Mouse (Mus musculus) megakaryocyte, embryonic 14.5 days (primary cell): ENCODE measurements at regions not wholly inside any gene's neighbourhood (a gene's known extent, or its start where the extent isn't known, plus 50 kb on each side); places are given as distances from the start of the nearest gene placed in this dataset.

Source experiments
- FLI1 ChIP-seq: IDR thresholded peaks from 2 replicates; pipeline ENCODE4 v1.6.1; 2012; ENCODE audit warnings: low read length, inconsistent platforms, mixed read lengths
- GATA1 ChIP-seq: IDR thresholded peaks from 3 replicates; pipeline ENCODE4 v1.6.1; 2012; ENCODE audit warnings: mixed read lengths, low read length, inconsistent platforms, borderline replicate concordance

DNA sequence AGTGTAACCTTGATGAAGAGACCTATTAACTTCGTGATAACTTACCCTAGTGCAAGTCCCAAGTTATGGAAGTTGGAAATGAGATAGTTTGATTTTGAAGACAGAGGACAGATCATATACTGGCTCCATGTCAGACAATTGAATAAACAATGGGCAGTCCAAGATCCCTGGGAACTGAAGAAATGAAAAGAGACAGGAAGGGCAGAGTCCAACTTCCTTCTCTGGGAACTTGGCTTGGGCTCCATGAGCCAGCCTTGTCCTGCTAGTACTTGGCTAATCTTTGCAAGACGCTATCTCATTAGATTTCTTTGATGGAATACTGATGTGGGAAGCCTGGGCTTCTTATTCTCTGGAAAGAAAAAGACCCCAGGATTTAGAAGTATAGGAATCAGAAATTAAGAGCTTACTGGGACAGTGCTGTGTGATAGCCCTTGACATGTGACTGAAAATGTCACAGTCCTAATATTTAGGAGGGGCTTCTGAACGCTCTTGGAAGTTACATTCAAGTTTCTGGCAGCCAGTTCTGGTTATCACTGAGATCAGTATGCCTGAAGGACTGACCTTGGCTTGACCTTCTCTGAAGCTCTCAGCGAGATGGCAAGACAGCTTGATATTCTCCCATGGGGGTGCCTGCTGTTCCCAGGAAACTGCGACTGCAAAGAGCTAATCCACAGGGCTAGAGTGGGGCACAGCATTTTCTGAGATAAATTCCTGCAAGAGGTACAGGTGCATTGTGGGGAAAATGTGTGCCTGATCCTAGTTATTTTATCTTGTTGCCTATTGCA is 501.9 kb upstream of the Nrp1 start:
- no peak for TF ChIP-seq FLI1
- no peak for TF ChIP-seq GATA1
